Mouse (Mus musculus) E14TG2a.4 (cell line): ENCODE measurements at regions not wholly inside any gene's neighbourhood (a gene's known extent, or its start where the extent isn't known, plus 50 kb on each side); places are given as distances from the start of the nearest gene placed in this dataset.

Experiments used
- CTCF ChIP-seq: conservative IDR thresholded peaks from 2 replicates; pipeline ENCODE4 v1.5.1; 2014; ENCODE audit warnings: low read length
- NANOG ChIP-seq: IDR thresholded peaks from 2 replicates; pipeline ENCODE4 v1.6.1; 2014; ENCODE audit warnings: borderline replicate concordance, low read length, mixed read lengths
- POU5F1 ChIP-seq: IDR thresholded peaks from 2 replicates; pipeline ENCODE4 v1.6.1; 2014; ENCODE audit warnings: low read length, borderline replicate concordance

- TF ChIP-seq CTCF: no peak
- no peak for TF ChIP-seq POU5F1
- TF ChIP-seq NANOG: no peak
Measured at GRCm38 (mm10) chr8:10763907-10764306, 244.4 kb downstream of the Irs2 start.
